Mouse (Mus musculus): Measurements from ENCODE around the gene Btbd7.

Btbd7 gene

DNA sequence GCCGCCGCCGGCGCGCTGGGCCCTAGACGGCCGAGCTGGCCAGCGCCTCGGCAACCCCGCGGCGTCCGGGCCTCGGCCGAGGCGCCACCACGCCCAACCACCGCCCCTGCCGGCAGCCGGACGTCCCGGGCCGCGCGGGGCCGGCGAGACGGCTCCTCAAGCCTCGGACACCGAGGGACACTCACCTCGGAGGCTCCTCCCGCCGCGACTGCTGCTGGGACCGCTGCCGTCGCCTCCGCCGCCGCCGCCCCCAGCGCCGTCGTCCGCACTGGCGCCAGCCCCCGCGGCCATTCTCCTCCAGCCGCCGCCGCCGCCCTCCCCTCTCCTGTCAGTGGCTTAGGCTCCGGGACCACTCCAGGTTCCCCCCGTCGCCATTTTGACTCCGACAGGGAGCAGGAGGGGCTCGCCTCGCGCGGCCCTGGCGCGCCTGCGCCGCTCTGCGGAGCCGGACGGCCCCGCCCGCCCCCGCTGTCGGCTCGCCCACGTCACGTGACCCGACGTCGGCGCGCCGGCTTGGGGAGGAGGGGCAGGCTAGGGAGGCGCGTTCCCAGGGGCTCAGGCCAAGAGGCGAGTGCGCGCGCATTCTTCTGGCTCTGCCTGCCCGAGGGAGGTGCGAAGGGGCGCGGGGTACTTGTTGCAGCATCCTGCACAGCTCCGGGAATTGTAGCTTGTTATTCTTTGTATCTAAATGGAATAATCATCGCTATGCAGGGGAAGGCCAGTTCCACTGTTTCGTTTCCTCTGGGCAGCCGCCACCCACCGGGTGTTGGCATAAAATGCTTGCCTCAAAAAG, at the start of gene Btbd7:
Btbd7 (minus strand) TSS at position 441 of the 793 bp plus-strand sequence.
- ATAC-seq (ENCODE audit: low TSS enrichment): peak; percentile 83

DNA sequence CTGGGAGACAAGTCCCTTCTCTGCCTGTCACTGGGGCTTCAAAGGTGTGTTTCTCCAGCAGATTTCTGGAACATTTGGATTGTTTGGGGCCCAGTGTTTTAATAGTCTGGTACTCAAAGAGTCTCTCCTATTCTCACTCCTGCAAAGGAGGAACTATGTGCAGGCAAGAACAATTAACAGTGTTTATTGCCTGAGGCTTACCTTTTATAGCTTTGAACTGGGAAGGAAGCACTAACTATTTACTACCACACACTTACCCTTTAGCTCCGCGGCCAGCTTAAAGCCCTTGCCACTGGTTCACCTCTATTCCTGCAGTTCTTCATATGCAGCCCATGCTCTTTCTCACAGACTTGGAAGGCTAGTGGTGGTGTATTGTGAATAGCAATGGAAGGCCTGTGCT, 37.8 kb upstream of the Btbd7 start:
- no peak for ATAC-seq (ENCODE audit: low TSS enrichment)

GRCm38 (mm10) chr12:102908191-102908590, 29.9 kb upstream of the Btbd7 start:
- no peak for ATAC-seq (ENCODE audit: low TSS enrichment)

DNA sequence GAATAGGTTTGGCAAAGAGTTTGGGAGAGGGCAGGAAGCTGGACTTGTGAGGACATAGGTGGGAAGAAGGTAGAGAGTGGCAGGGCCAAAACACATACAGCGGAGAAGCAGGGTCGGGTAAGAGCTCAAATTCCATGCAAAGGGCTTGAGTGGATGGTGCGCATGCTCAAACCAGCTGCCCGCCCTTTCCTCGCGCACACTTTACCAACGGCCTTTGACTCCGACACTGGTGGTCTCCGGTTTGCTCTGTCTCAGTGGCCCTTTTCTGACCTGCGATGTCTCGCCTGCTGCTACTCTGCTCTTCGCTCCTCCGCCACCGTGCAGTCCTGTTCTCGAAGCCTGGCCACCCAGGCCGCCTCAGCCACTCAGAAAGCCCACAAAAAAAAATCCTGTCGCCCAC, 20.8 kb upstream of the Btbd7 start, which contains the start of gene Cox8c:
Cox8c (plus strand) TSS at position 226 of the 400 bp plus-strand sequence.
- no peak for ATAC-seq (ENCODE audit: low TSS enrichment)

- ATAC-seq (ENCODE audit: low TSS enrichment): no peak
Observed at GRCm38 (mm10) chr12:102888568-102888967, 10.3 kb upstream of the Btbd7 start.

DNA sequence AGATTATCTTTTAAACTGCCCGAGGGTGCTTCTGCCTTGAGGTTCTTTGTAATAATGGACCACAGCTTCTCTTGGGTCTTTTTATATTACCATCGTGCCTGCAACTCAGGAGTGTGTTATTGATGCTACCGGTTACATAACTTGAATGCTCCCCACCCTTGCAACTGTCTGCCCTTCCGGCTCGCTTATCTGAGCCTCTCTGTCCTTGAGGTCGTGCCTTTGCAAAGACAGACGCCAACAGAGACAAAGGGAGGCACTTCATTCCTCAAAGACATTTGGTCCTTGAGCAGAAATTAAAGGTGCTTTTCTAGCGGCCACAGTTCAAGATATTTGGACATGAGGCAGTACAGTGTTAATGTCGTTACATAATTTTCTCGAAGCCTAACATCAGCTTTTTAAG, 9.1 kb upstream of the Btbd7 start:
- no peak for ATAC-seq (ENCODE audit: low TSS enrichment)

DNA sequence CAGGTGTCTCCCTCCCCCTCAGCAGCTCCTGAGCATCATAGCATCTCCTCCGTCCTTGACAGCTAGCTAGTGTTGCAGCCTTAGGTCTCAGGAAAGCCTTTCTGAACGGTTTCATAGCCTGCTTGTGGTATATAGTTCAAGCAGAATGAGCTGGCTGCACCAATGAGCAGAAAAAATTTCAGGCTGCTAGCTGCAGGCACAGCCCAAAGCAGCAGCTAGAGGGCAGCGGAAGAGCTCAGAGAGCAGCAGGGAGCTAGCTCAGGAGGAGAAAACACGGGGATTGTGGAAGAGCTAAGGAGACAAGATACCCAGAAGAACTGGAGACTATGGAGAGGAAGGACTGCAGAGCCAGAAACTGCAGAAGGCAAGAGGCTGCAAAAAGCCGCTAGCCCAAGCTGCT, 7.5 kb upstream of the Btbd7 start:
- peak; percentile 97 for ATAC-seq (ENCODE audit: low TSS enrichment)

DNA sequence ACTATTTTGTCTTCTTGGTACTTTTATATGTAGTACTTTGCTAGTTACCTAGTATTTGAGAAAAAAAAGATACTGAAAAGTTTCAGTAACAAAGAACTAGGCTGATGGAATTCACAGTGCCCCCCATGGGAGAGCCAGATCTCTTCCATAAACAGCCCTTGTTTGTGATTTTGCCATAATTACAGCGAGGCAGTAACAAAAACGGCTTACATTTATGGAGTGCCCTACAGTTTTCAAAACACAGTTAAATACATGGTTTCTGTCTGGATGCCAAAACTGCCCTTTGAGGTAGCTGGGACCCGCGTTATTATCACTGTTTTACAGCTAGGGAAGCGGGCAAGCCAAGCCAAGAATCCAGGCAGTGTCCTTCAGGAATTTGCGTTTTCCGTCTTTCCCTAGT, 630 bp upstream of the Btbd7 start:
- ATAC-seq (ENCODE audit: low TSS enrichment): no peak

DNA sequence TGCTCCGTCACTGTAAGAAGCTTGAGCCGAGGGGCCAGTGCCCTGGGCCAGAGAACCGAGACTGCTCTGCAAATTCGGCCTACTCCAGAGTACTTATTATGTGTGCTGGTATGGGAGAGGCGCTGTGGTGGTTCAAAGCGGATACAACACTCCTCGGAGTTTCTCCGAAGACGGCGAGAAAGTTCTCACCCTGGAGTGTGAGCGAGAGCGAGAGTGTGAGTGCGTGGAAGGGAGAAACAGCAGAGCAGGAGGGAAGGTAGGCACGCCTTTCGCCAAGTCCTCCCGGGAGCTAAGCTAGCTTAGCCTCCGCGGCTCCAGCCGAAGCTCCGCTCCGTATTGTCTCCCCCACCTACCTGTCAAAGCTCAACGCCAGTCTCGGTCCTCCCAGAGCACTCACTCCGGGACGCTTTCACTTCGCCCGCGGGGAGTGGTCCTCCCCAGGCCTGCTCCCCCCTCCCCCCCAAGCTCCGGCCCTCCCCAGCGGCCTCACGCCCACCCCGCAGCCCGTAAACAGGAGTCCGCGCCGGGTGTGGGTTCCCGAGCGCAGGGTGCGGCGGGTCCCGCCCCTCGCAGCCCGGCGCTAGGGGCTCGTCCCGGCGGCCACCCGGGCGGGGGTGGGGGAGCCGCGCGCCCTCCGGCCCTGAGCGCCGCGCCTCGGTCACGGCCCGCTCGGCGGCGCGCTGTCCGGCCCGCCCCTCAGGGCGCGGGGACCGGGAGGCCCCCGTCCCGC, 805 bp downstream of the Btbd7 start:
- ATAC-seq (ENCODE audit: low TSS enrichment): peak; percentile 58

DNA sequence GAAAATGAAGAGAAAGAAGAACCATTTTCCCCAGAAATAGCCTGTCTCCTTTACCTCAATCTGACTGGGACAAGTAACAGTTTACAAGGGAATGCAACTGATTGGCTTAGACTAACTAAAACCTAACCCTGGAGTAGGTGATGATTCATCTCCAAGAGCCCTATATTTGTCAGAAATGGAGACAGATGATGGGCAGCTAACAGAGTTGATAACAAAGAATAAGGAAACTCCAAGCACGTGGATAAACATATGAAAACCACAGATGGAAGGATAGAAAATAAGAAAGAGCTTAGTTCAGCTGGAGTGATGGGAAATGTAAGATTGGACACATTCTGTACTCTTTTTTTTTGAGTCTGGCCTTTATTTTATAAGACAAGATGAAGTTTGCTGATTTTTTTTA, 7.7 kb downstream of the Btbd7 start:
- ATAC-seq (ENCODE audit: low TSS enrichment): no peak

GRCm38 (mm10) chr12:102869802-102870201, 8.5 kb downstream of the Btbd7 start:
- ATAC-seq (ENCODE audit: low TSS enrichment): no peak

GRCm38 (mm10) chr12:102860806-102861205, 17.5 kb downstream of the Btbd7 start:
- no peak for ATAC-seq (ENCODE audit: low TSS enrichment)

DNA sequence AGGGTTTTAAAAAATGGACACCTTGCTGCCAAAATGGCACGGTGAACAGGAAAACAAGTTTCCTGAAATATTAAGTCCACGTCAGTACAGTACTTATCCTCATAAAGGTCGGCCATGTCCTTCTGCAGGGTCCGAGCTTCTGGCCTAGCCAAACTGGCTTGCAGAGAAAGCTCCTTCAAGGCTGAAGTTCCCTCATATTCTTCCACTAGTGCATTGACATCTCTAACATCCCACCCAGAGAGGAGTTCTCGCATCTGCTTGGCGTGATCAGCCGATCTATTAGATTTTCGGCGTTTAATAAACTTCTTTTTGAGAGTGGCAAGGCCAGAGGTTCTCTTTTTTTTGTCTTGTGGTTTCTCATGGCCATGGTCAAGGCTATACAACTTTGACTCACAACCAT, 40.0 kb downstream of the Btbd7 start:
- ATAC-seq (ENCODE audit: low TSS enrichment): no peak

DNA sequence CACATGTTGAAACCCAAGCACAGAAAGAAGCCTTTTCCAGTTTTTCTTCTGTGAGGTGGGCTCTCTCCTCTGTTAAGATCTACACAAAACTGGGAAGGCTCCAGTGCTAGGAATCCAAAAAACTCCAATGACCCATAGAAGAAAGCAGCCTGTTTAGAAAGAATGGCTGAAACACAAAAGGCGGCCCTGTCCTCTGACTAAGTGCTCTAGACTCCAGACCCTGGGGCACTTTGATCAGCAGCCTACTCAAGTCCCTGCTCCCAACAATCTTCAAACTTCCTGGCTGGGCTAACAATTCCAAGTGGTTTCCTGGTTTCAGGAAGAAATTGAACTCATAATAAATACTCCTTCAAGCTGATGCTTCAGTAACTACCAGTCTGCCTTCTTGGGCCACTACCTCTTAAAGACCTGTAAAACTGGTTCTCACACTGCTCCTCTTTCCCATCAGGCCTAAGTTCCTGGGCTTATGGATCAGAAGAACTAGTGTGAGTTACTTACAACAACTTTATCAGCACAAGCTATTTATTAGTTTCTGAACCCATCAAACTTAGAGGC, 45.4 kb downstream of the Btbd7 start:
- ATAC-seq (ENCODE audit: low TSS enrichment): no peak

GRCm38 (mm10) chr12:102831888-102832287, 46.4 kb downstream of the Btbd7 start:
- no peak for ATAC-seq (ENCODE audit: low TSS enrichment)

- ATAC-seq (ENCODE audit: low TSS enrichment): no peak
Observed at GRCm38 (mm10) chr12:102827119-102827518, 51.2 kb downstream of the Btbd7 start.

DNA sequence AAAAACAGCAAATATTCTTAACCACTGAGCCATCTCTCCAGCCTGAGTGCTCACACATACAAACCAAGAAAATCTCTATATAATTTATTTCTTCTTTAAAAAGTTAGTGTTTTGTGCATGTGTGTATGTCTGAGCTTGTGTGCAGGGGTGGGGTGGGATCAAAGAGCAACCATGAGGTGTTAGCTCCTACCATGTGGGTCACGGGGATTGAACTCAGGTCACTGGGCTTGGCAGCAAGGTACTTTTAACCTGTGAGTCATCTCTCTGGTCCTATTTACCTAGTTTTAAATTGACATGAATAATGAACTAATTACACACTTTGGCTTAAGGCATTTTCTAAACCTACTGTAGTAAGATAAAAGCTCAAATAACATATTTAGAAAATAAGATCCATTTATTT, 51.9 kb downstream of the Btbd7 start:
- ATAC-seq (ENCODE audit: low TSS enrichment): no peak

GRCm38 (mm10) chr12:102814858-102815257, 63.4 kb downstream of the Btbd7 start:
- ATAC-seq (ENCODE audit: low TSS enrichment): no peak

DNA sequence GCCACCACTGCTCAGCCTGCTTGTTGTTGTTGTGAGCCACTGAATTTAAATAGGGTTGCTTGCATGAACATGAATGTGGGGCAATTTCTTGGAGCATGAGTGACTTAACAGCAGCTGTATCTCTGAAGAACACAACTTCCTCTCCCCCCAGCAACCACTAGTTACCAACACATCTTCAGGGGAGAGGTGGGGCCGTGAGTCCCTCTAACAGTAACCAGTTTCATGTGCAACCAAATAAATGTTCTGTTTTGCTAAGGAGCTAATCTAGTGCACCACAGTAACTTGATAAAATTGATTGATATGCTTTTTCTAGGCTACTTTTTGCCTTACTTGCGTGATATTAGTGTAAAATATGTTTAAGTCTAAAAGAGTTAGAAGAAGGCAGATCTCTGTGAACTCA, 78.7 kb downstream of the Btbd7 start:
- ATAC-seq (ENCODE audit: low TSS enrichment): no peak

DNA sequence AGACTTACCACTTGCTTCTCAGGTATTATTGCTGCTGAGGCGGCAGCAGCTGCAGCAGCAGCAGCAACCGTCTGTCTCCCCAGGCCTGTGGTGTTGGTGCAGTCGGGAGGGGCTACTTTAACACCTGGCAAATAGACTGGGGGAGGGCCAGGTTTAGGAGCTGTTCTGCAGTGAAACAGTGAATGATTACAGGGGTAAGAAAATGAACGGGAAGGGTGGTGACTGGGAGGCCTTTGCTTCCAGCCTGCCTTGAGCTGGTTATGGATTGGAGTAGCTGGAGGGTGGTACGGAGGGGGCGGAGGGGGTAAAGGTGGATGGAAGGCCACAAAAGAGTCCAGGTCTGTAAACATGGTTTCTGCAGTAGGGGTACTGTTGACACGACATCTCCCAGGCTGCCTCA, 90.3 kb downstream of the Btbd7 start:
- no peak for ATAC-seq (ENCODE audit: low TSS enrichment)

GRCm38 (mm10) chr12:102785593-102785985, 92.7 kb downstream of the Btbd7 start:
- no peak for ATAC-seq (ENCODE audit: low TSS enrichment)

GRCm38 (mm10) chr12:102784899-102785592, 93.2 kb downstream of the Btbd7 start:
- no peak for ATAC-seq (ENCODE audit: low TSS enrichment)

Measured in frontal cortex, adult (tissue).